Mouse (Mus musculus): Measurements from ENCODE around the gene Cldn20. TPM values are rescaled to one million over a fixed set of nuclear protein-coding genes. Genes with fewer than 3 reads are reported as not detected.

Gene Cldn20
- polyA plus RNA-seq, 1 experiment from 2014 or later: not detected

- no peaks in the 10 kb centered on the region for H3K79me2 ChIP-seq (ENCODE audit: inconsistent target)
- peak within 1 kb of the TSS; percentile 63 for H3K4me3 ChIP-seq (ENCODE audit: inconsistent target)
- H3K36me3 ChIP-seq (ENCODE audit: inconsistent target): no peaks in the 10 kb centered on the region
- H3K27ac ChIP-seq: peak within 1 kb of the TSS; percentile 54
- under 1% methylated on average over 59 of the region's 60 CpGs for WGBS (ENCODE audit: missing documents)
Observed at GRCm38 (mm10) chr17:3557331-3558311, 25.3 kb downstream of the Cldn20 start, which contains the start of gene Tfb1m. Tfb1m (minus strand) TSS chr17:3557781.

- Histone ChIP-seq H3K4me3 (ENCODE audit: inconsistent target) (peak overlapping the region; percentile 63), H3K36me3 (ENCODE audit: inconsistent target) (no peaks in the 10 kb centered on the region), H3K79me2 (ENCODE audit: inconsistent target) (no peaks in the 10 kb centered on the region), H3K27ac (peak overlapping the region; percentile 54)
- WGBS (ENCODE audit: missing documents): 34% methylated on average over 9 of the region's 9 CpGs
Observed at GRCm38 (mm10) chr17:3558356-3558870, 26.1 kb downstream of the Cldn20 start.

GRCm38 (mm10) chr17:3560534-3560933, 28.2 kb downstream of the Cldn20 start:
- Histone ChIP-seq H3K27ac (no peak overlapping the region), H3K79me2 (ENCODE audit: inconsistent target) (no peaks in the 10 kb centered on the region), H3K4me3 (ENCODE audit: inconsistent target) (no peak overlapping the region), H3K36me3 (ENCODE audit: inconsistent target) (no peaks in the 10 kb centered on the region)
- WGBS (ENCODE audit: missing documents): 26% methylated on average over 3 of the region's 3 CpGs

GRCm38 (mm10) chr17:3562405-3562804, 30.1 kb downstream of the Cldn20 start:
- no peak overlapping the region for H3K4me3 ChIP-seq (ENCODE audit: inconsistent target)
- no peak overlapping the region for H3K27ac ChIP-seq
- WGBS (ENCODE audit: missing documents): 81% methylated on average over 8 of the region's 8 CpGs
- no peaks in the 10 kb centered on the region for H3K79me2 ChIP-seq (ENCODE audit: inconsistent target)
- no peaks in the 10 kb centered on the region for H3K36me3 ChIP-seq (ENCODE audit: inconsistent target)

- Histone ChIP-seq H3K4me3 (ENCODE audit: inconsistent target) (no peak overlapping the region), H3K27ac (no peak overlapping the region), H3K79me2 (ENCODE audit: inconsistent target) (no peaks in the 10 kb centered on the region), H3K36me3 (ENCODE audit: inconsistent target) (no peaks in the 10 kb centered on the region)
- 8% methylated on average over 12 of the region's 12 CpGs for WGBS (ENCODE audit: missing documents)
Observed at GRCm38 (mm10) chr17:3570876-3571275, 38.5 kb downstream of the Cldn20 start.

Other genes starting within 250 kb of the Cldn20 start
- 0.06 to 0.15 TPM in 2 of 3 replicates, not detected in the other for gene Tiam2, start 206.0 kb upstream of the Cldn20 start, polyA plus RNA-seq (2018)
- 4.7 to 10.1 TPM (median 8.5 TPM) in 3 replicates for gene Tfb1m, start 25.2 kb downstream of the Cldn20 start, polyA plus RNA-seq (2018)
- gene Nox3, start 163.7 kb downstream of the Cldn20 start, polyA plus RNA-seq (2018): not detected in 3 replicates